Mouse (Mus musculus) kidney, postnatal 0 days (tissue): ENCODE data around the gene Gga1. TPM values are rescaled to one million over a fixed set of nuclear protein-coding genes. Genes with fewer than 3 reads are reported as not detected.

ENCODE experiments used
- ATAC-seq: fragments of 200-750 bp; cut with Nextera tagmentation; replicated peaks from 2 replicates; pipeline ENCODE4 v1.8.0; 2017; ENCODE audit warnings: low read depth, moderate number of reproducible peaks, moderate TSS enrichment, moderate library complexity; ENCODE audit not compliant: low FRiP score
- DNase-seq: peaks from one replicate; pipeline ENCODE4 v3.0.0-alpha.2; 2016; ENCODE audit warnings: low spot score
- H3K27ac ChIP-seq: fragments of 300-500 bp; sonication (generic); 2 replicates; pipeline ENCODE4 v1.5.1; 2014; ENCODE audit warnings: mild to moderate bottlenecking
- H3K27me3 ChIP-seq: fragments of 300-500 bp; sonication (generic); 2 replicates; pipeline ENCODE4 v1.6.1; 2014; ENCODE audit warnings: low read length, mixed read lengths; ENCODE audit not compliant: insufficient read depth
- H3K36me3 ChIP-seq: fragments of 300-500 bp; sonication (generic); 2 replicates; pipeline ENCODE4 v1.6.1; 2014; ENCODE audit warnings: low read length, mixed read lengths; ENCODE audit not compliant: insufficient read depth
- H3K4me1 ChIP-seq: fragments of 300-500 bp; sonication (generic); replicated peaks from 2 replicates; pipeline ENCODE4 v1.6.1; 2014; ENCODE audit warnings: antibody characterized with exemption, low read length, mixed read lengths; ENCODE audit not compliant: insufficient read depth
- H3K4me2 ChIP-seq: fragments of 300-500 bp; sonication (generic); 2 replicates; pipeline ENCODE4 v1.6.1; 2014; ENCODE audit warnings: mild to moderate bottlenecking, low read length, moderate library complexity, mixed read lengths
- H3K4me3 ChIP-seq: fragments of 300-500 bp; sonication (generic); replicated peaks from 2 replicates; pipeline ENCODE4 v1.5.1; 2014; ENCODE audit warnings: low read depth, low read length
- H3K9ac ChIP-seq: fragments of 300-500 bp; sonication (generic); 2 replicates; pipeline ENCODE4 v1.6.1; 2014; ENCODE audit warnings: low read depth, low read length
- H3K9me3 ChIP-seq: fragments of 300-500 bp; sonication (generic); replicated peaks from 2 replicates; pipeline ENCODE4 v1.6.1; 2016; ENCODE audit warnings: low read length, inconsistent platforms, mixed read lengths
- CTCF ChIP-seq: IDR thresholded peaks from 2 replicates; pipeline ENCODE4 v1.5.1; 2016; ENCODE audit warnings: antibody characterized with exemption, low read depth, mild to moderate bottlenecking, moderate library complexity
- WGBS: fragments of 180-500 bp; shearing (Covaris S2); extraction: QIAGEN DNeasy Blood & Tissue Kit; methylation state at CpG from one replicate; pipeline ENCODE4 v1.1.7; 2014; 5-methylcytosine and 5-hydroxymethylcytosine counted together
- polyA plus RNA-seq: library from polyadenylated mRNA; unstranded; fragments of >200 nt; fragmentation: Nextera tagmentation; extraction: Ambion mirVana; gene quantifications from 2 replicates; pipeline ENCODE4 v1.2.1, GENCODE M21; 2015

Gene Gga1
- polyA plus RNA-seq, 1 experiment from 2014 or later, result 41.5 TPM

GRCm38 (mm10) chr15:78930801-78931426, 53.9 kb downstream of the Gga1 start:
- H3K36me3 ChIP-seq, result no peaks in the 10 kb centered on the region
- no peaks in the 10 kb centered on the region for H3K27me3 ChIP-seq
- H3K4me1 ChIP-seq, result peaks cover 21% of the 10 kb centered on the region
- H3K4me2 ChIP-seq, result no peak overlapping the region
- ATAC-seq (no peak), DNase-seq (no peak)
- no peak overlapping the region for H3K27ac ChIP-seq
- H3K9ac ChIP-seq, result no peak overlapping the region
- no peaks in the 10 kb centered on the region for H3K9me3 ChIP-seq
- H3K4me3 ChIP-seq, result no peak overlapping the region
- WGBS, result 87% methylated on average over 7 of the region's 7 CpGs
- no peak for TF ChIP-seq CTCF

- Histone ChIP-seq H3K9ac (no peak overlapping the region), H3K4me3 (no peak overlapping the region), H3K36me3 (no peaks in the 10 kb centered on the region), H3K27ac (no peak overlapping the region), H3K27me3 (no peaks in the 10 kb centered on the region), H3K9me3 (no peaks in the 10 kb centered on the region), H3K4me2 (no peak overlapping the region), H3K4me1 (peaks cover 17% of the 10 kb centered on the region)
- TF ChIP-seq CTCF, result peak; percentile 77
- DNase-seq, result peak; percentile 68
- no peak for ATAC-seq
- WGBS, result 17% methylated on average over 3 of the region's 3 CpGs
These were observed 54.6 kb downstream of the Gga1 start for GRCm38 (mm10) chr15:78931577-78931976.

GRCm38 (mm10) chr15:78934784-78935320, 57.9 kb downstream of the Gga1 start, which contains the start of gene Nol12:
Gene Nol12, plus strand, starts transcription at chr15:78934933.
- Histone ChIP-seq H3K36me3 (peaks cover 22% of the 10 kb centered on the region), H3K4me3 (peak within 1 kb of the TSS; percentile 66), H3K9ac (peak within 1 kb of the TSS; percentile 74), H3K4me1 (0 out of 2 replicates have a peak, but pooled peaks cover 6% of the 10 kb centered on the region), H3K4me2 (peak within 1 kb of the TSS; percentile 82), H3K27ac (peak within 1 kb of the TSS; percentile 37; the same call in 1 of the 2 replicates), H3K27me3 (no peaks in the 10 kb centered on the region), H3K9me3 (no peaks in the 10 kb centered on the region)
- ATAC-seq, result peak; percentile 73
- TF ChIP-seq CTCF, result peak; percentile 15; the same call in 1 of the 2 replicates
- WGBS, result under 1% methylated on average over 39 of the region's 42 CpGs
- peak; percentile 96 for DNase-seq

GRCm38 (mm10) chr15:78936403-78936802, 59.4 kb downstream of the Gga1 start:
- no peak overlapping the region for H3K4me3 ChIP-seq
- no peak overlapping the region for H3K4me2 ChIP-seq
- no peak overlapping the region for H3K27ac ChIP-seq
- 0 out of 2 replicates have a peak, but pooled peaks cover 6% of the 10 kb centered on the region for H3K4me1 ChIP-seq
- H3K9ac ChIP-seq, result no peak overlapping the region
- DNase-seq, result no peak
- peaks cover 35% of the 10 kb centered on the region for H3K36me3 ChIP-seq
- H3K9me3 ChIP-seq, result no peaks in the 10 kb centered on the region
- no peak for ATAC-seq
- TF ChIP-seq CTCF, result no peak
- 91% methylated on average over 12 of the region's 12 CpGs for WGBS
- no peaks in the 10 kb centered on the region for H3K27me3 ChIP-seq

GRCm38 (mm10) chr15:78937311-78937710, 60.3 kb downstream of the Gga1 start:
- H3K4me3 ChIP-seq, result no peak overlapping the region
- no peak overlapping the region for H3K9ac ChIP-seq
- H3K9me3 ChIP-seq, result no peaks in the 10 kb centered on the region
- WGBS, result 89% methylated on average over 10 of the region's 10 CpGs
- DNase-seq (no peak), ATAC-seq (no peak)
- H3K4me1 ChIP-seq, result 0 out of 2 replicates have a peak, but pooled peaks cover 6% of the 10 kb centered on the region
- no peak for TF ChIP-seq CTCF
- no peak overlapping the region for H3K27ac ChIP-seq
- peaks cover 36% of the 10 kb centered on the region for H3K36me3 ChIP-seq
- H3K4me2 ChIP-seq, result no peak overlapping the region
- H3K27me3 ChIP-seq, result no peaks in the 10 kb centered on the region

GRCm38 (mm10) chr15:78937963-78938362, 61.0 kb downstream of the Gga1 start:
- H3K9ac ChIP-seq, result no peak overlapping the region
- H3K4me3 ChIP-seq, result no peak overlapping the region
- DNase-seq, result no peak
- H3K4me2 ChIP-seq, result no peak overlapping the region
- 95% methylated on average over 2 of the region's 2 CpGs for WGBS
- H3K27me3 ChIP-seq, result no peaks in the 10 kb centered on the region
- peaks cover 36% of the 10 kb centered on the region for H3K36me3 ChIP-seq
- no peak overlapping the region for H3K27ac ChIP-seq
- 0 out of 2 replicates have a peak, but pooled peaks cover 10% of the 10 kb centered on the region for H3K4me1 ChIP-seq
- no peak for ATAC-seq
- no peaks in the 10 kb centered on the region for H3K9me3 ChIP-seq
- no peak for TF ChIP-seq CTCF
